Mouse (Mus musculus) mesoderm, embryonic 11.5 days (tissue): Measurements from ENCODE around the gene Tubb4a.

Experiments used
- DNase-seq: peaks from one replicate; pipeline ENCODE4 v3.0.0-alpha.2; 2012; ENCODE audit warnings: low read depth, low spot score

Tubb4a gene

DNA sequence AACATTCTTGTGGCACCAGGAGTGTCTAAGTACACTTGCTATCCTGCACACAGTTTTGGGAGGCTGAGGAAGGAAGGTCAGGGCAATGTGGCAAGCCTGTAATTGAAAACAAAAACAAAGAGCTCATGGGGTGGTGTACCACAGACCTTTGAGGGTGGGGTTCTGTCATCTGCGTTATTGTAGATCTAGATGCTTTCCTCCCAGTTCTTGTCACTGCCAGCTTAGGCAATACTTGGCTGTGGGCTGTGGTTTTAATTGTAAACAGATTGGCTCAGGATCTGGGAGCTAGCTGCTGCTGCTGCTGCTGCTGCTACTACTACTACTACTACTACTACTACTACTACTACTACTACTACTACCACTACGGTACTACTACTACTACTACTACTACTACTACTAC is 14.7 kb upstream of the Tubb4a start:
- no peak for DNase-seq

DNA sequence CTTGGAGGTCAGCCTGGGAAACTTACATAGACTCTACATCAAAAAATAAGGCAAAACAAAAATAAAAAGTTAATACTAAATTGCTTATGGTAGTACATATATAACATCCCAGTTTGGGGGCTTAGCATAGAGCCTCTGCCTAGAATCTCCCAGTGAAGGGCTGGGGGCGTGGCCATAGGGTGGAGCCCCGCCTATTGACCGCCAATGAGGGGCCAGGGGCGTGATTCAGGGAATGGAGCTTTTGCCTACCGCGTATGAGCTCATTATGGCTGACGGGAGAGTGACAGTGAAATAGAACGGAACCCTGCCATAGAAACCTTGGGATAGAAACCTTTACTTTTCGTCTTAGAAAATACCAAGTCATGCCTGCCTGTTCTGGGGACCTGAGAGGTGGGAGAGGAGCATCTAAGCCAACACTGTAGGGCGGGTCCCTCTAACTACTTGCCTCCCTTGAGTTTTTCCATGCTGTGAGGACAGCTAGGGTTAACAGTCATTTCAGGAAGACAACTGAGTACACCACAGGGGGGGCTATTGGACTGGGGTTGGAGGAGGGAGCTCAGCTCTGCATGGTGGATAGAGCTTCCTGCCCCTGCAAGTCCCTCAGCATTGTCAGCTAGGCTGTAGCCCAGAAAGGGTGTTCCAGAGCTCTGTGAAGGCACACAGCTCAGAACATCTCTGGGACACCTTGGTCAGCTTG is 12.2 kb upstream of the Tubb4a start:
- no peak for DNase-seq

- DNase-seq: no peak
Measured at GRCm38 (mm10) chr17:57098321-57098720, 10.7 kb upstream of the Tubb4a start.

DNA sequence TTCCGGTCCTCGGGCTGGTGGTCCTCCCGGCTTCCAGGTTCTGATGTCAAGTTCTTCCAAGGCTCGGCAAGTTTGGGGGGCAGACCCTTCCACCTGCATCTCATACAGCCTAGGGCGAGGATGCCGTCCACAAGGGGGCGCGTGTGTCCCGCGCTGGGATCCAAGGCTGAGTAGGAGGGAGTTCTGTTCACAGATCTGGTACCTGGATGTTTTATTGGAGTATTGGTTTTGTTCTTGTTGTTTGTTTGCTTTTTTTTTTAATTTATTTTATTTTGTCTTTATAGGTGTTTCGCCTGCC is 9.0 kb upstream of the Tubb4a start:
- peak; percentile 82 for DNase-seq

GRCm38 (mm10) chr17:57095855-57096622 is 8.5 kb upstream of the Tubb4a start:
- peak; percentile 58 for DNase-seq

GRCm38 (mm10) chr17:57094222-57094621 is 6.6 kb upstream of the Tubb4a start:
- no peak for DNase-seq

GRCm38 (mm10) chr17:57085970-57086757 is 1.4 kb downstream of the Tubb4a start:
- DNase-seq: no peak

DNA sequence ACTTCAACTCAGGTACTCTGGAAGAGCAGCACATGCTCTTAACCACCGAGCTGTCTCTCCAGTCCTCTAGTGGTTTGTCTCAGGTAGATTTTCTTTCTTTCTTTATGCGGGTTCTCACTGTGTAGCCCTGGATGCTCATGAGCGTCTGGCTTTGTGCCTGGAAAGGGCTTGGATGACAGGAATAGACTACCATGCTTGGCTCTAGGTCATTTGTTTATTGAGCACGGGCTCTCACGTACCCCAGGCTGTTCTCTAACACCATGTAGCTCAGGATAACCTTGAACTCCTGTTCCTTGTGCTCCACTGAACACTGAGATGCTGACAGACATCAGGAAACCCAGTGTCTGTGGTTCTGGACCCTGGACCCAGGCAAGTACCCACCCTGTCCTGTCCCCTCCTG is 5.1 kb downstream of the Tubb4a start:
- DNase-seq: no peak

- DNase-seq: no peak
Measured at GRCm38 (mm10) chr17:57081234-57081842, 6.2 kb downstream of the Tubb4a start.

GRCm38 (mm10) chr17:57079919-57080318 is 7.7 kb downstream of the Tubb4a start:
- DNase-seq: no peak

DNA sequence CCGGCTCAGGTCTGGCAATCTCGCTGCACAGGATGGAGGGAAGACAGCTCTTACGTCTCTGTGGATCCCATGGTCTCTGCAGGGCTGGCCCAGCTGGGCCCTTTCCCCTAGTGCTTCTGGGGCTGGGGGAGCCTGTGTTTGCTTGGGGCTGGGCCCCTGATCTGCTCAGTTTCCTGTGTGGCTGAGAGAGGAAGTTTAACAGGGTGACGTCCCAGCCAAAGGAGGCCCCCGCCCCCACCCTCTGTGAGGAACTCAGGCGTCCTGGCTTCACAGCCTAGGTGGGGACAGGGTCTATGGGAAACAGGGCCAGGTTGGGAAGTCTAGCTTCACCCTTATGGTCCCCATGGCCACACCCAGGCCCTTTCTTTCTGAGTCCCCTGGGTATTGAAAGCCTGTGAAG is 9.2 kb downstream of the Tubb4a start, which contains the start of gene Dennd1c:
Dennd1c (minus strand) TSS at position 179 of the 400 bp plus-strand sequence.
- DNase-seq: no peak

DNA sequence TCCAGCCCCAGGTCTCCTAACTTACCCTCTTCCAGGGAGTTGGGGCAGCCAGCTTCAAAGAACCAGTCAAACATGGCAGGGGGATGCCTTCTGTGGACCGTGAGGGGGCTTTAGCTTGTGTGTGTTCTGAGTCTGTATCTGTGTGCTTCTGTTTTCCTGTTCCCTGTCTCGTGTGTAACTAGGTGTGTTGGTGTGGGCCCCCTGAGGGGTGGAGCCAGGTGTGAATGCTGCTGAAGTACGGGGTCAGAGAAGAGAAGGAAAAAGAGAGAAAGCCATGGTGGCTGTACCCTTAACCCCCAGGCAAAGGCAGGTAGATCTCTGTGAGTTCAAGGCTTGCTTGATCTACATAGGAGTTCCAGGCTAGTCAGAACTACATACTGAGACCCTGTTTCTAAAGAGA is 10.7 kb downstream of the Tubb4a start:
- DNase-seq: no peak

GRCm38 (mm10) chr17:57070699-57071098 is 16.9 kb downstream of the Tubb4a start:
- peak; percentile 63 for DNase-seq

DNA sequence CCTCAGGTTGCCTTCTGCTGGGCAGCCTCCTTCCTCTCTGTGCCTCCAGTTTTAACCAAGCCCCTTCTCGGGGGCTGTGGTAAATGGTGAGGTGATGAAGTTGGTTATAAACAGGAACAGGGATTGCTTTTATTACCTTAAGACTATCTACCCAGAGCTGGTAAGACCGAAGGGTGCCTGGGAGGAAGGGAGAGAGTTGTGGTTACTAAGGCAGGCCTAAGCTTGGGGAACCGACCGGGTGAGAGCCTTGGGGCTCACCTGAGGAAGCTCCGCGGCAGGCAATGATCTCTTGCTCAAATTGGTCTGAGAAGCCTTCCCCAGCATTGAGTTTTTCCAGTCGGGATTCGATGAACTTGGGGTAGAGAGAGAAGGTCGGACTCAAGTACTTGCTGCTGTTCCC is 17.3 kb downstream of the Tubb4a start:
- no peak for DNase-seq

GRCm38 (mm10) chr17:57066908-57067307 is 20.7 kb downstream of the Tubb4a start:
- DNase-seq: no peak

DNA sequence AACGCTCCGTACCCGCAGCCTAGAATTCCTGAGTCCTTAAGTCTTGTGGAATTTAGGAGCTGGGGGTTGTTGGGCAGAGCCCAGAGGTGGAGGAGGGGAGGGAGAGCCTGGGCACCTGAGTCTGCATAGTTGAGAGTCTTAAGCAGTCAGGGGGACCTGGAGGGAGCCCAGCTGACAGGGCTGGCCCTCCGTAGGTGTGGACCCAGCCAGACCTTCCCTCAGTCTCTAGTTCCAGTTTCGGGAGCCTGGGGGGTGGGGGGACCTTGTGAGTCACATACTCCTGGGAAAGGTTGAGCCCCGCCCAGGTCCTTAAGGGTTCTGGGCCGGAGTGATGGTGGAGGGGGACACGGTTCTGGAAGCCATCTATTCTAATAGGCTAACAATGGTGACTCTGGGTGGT is 24.6 kb downstream of the Tubb4a start:
- no peak for DNase-seq

DNA sequence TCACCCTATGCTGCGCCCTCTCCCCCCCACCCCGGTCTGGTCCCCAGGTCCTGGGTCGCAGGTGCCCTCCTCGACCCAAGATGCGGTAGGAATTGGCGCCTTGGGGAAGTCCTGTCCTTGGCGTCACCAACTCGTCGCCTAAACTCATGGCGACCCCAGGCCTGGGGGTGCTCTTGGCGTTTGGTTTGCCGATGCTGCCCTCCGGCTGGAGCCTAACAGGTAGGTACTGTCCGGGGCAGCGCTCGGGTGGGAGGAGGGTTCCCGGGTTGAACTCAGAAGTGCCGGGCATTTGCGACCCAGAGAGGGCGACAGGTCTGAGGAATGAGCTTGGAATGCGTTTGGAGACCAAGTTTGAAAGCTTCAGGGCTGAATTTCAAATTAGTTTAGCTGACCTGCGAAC is 25.0 kb downstream of the Tubb4a start:
- no peak for DNase-seq

GRCm38 (mm10) chr17:57062011-57062521 is 25.5 kb downstream of the Tubb4a start:
- no peak for DNase-seq

- DNase-seq: no peak
Measured at GRCm38 (mm10) chr17:57061069-57061468, 26.5 kb downstream of the Tubb4a start.

- peak; percentile 95 for DNase-seq
Measured at GRCm38 (mm10) chr17:57060231-57060801, 27.3 kb downstream of the Tubb4a start.

DNA sequence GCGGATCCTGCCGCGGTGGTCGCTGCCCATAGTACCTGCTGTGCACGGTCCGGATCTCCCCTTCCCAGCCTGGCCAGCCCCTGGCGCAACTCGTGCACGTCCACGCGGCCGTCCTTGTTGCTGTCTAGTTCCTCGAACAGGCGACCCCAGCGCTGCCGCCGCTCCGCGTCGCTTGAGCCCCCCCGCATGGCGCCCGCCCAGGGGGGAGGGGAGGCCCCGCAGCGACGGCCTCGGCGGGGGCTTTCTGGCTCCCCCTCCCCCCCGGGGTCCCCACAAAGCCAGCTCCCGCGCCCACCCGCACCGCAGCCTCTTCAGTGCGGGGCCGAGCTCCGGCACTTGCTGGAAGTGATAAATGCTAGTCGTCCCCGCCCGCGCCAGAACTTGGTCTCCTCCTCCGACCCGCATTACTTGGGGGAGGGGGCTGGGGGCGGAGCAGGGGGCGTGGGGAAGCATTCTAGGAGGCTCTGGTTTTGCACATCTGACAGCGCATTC is 28.1 kb downstream of the Tubb4a start, which contains the start of gene Slc25a23:
Slc25a23 (minus strand) TSS at position 378 of the 492 bp plus-strand sequence.
- peak; percentile 84 for DNase-seq
